7 mouse cellular contexts compared by ENCODE assay signal in genomic region chr12:37108390-37108738, GRCm38 (mm10). TPM values are rescaled to one million over a fixed set of nuclear protein-coding genes. Genes with fewer than 3 reads are reported as not detected.
A peak's percentile ranks its signal among the peaks of the same experiment; 100 is the strongest.
DNase-seq lines count a peak whose midpoint lies in the region; ATAC-seq and TF ChIP-seq lines count a peak whose summit lies in the region.

TSS of gene Meox2 (plus strand) at chr12:37108540.

- no peaks in the 10 kb centered on the region for H3K9me3 ChIP-seq in hindbrain, embryonic 16.5 days (ENCODE audit: control insufficient read depth, low read length)
- H3K9me3 ChIP-seq in lung, postnatal 0 days (ENCODE audit: low read length) = no peaks in the 10 kb centered on the region
- H3K9me3 ChIP-seq in stomach, embryonic 14.5 days (ENCODE audit: control insufficient read depth, low read depth, low read length) = no peaks in the 10 kb centered on the region

- H3K9ac ChIP-seq in hindbrain, embryonic 16.5 days (ENCODE audit: low read depth, low read length) = peak within 1 kb of the TSS; percentile 56
- peak within 1 kb of the TSS; percentile 50 for H3K9ac ChIP-seq in lung, postnatal 0 days (replicated peaks; ENCODE audit: low read depth)
- H3K9ac ChIP-seq in stomach, embryonic 14.5 days (replicated peaks; ENCODE audit: low read depth, low read length) = peak within 1 kb of the TSS; percentile 14; the same call in 1 of the 2 replicates

- TF ChIP-seq EP300 in lung, postnatal 0 days (IDR thresholded peaks at IDR 0.05) = no peak

- H3K4me1 ChIP-seq in brown adipose tissue, adult 24 weeks (ENCODE audit: control insufficient read depth, insufficient read depth, insufficient read length, low read length) = no peaks in the 10 kb centered on the region; the same call in 1 of the 2 replicates
- H3K4me1 ChIP-seq in hindbrain, embryonic 16.5 days (ENCODE audit: control insufficient read depth, insufficient read depth, low read depth, low read length) = peaks cover 12% of the 10 kb centered on the region
- 0 out of 2 replicates have a peak, but pooled peaks cover 9% of the 10 kb centered on the region for H3K4me1 ChIP-seq in lung, postnatal 0 days (ENCODE audit: insufficient read depth, low read depth, low read length)
- H3K4me1 ChIP-seq in stomach, embryonic 14.5 days (ENCODE audit: control insufficient read depth, insufficient read depth, low read length) = no peaks in the 10 kb centered on the region

- ATAC-seq in hindbrain, embryonic 16.5 days = peak; percentile 83
- peak; percentile 87 for ATAC-seq in lung, postnatal 0 days
- ATAC-seq in stomach, embryonic 14.5 days (ENCODE audit: insufficient number of reproducible peaks, insufficient read depth, low FRiP score, low read depth) = peak; percentile 88; the same call in 1 of the 2 replicates

- H3K27me3 ChIP-seq in hindbrain, embryonic 16.5 days (replicated peaks; ENCODE audit: control insufficient read depth, insufficient read depth, low read length) = peaks cover 19% of the 10 kb centered on the region
- 0 out of 2 replicates have a peak, but pooled peaks cover 4% of the 10 kb centered on the region for H3K27me3 ChIP-seq in lung, postnatal 0 days (replicated peaks; ENCODE audit: insufficient read depth, low read length)
- no peaks in the 10 kb centered on the region for H3K27me3 ChIP-seq in stomach, embryonic 14.5 days (ENCODE audit: control insufficient read depth, insufficient read depth, low read length)

- peak within 1 kb of the TSS; percentile 100 for H3K27ac ChIP-seq in brown adipose tissue, adult 24 weeks (replicated peaks; ENCODE audit: low read depth, low read length)
- H3K27ac ChIP-seq in hindbrain, embryonic 16.5 days (ENCODE audit: low read depth, low read length) = no peak within 1 kb of the TSS
- H3K27ac ChIP-seq in lung, postnatal 0 days (ENCODE audit: low read length) = peak within 1 kb of the TSS; percentile 62
- no peak within 1 kb of the TSS for H3K27ac ChIP-seq in stomach, embryonic 14.5 days (ENCODE audit: low read length)

- DNase-seq in ES-CJ7 (ENCODE audit: low read depth, low spot score) = peak; percentile 9
- DNase-seq in gastrocnemius, postnatal 25 days = peak; percentile 85
- DNase-seq in lung, postnatal 0 days (ENCODE audit: low spot score) = peak; percentile 80
- no peak for DNase-seq in adrenal gland, adult 18-20 months (ENCODE audit: low spot score in 2 of 2)

- H3K4me2 ChIP-seq in hindbrain, embryonic 16.5 days (ENCODE audit: low read length) = peak within 1 kb of the TSS; percentile 97
- peak within 1 kb of the TSS; percentile 71 for H3K4me2 ChIP-seq in lung, postnatal 0 days (replicated peaks; ENCODE audit: low read depth, low read length)
- H3K4me2 ChIP-seq in stomach, embryonic 14.5 days (replicated peaks; ENCODE audit: low read depth, low read length) = peak within 1 kb of the TSS; percentile 81

- no peak for TF ChIP-seq CTCF in lung, postnatal 0 days (IDR thresholded peaks at IDR 0.05)

- peak within 1 kb of the TSS; percentile 69 for H3K4me3 ChIP-seq in brown adipose tissue, adult 24 weeks (ENCODE audit: insufficient read depth, low read depth, low read length)
- peak within 1 kb of the TSS; percentile 57 for H3K4me3 ChIP-seq in hindbrain, embryonic 16.5 days (ENCODE audit: low read length)
- peak within 1 kb of the TSS; percentile 62 for H3K4me3 ChIP-seq in lung, postnatal 0 days (ENCODE audit: low read depth, low read length)
- peak within 1 kb of the TSS; percentile 43 for H3K4me3 ChIP-seq in stomach, embryonic 14.5 days (ENCODE audit: low read depth, low read length)

- WGBS in hindbrain, embryonic 16.5 days = under 1% methylated on average over 12 of the region's 12 CpGs
- WGBS in lung, postnatal 0 days = 0% methylated on average over 12 of the region's 12 CpGs
- WGBS in stomach, embryonic 14.5 days = under 1% methylated on average over 12 of the region's 12 CpGs

- no peaks in the 10 kb centered on the region for H3K36me3 ChIP-seq in hindbrain, embryonic 16.5 days (ENCODE audit: control insufficient read depth, insufficient read depth, low read length)
- H3K36me3 ChIP-seq in lung, postnatal 0 days (ENCODE audit: insufficient read depth, low read length) = no peaks in the 10 kb centered on the region
- no peaks in the 10 kb centered on the region for H3K36me3 ChIP-seq in stomach, embryonic 14.5 days (ENCODE audit: control insufficient read depth, insufficient read depth, low read length)

RNA-seq across cellular contexts. Expression of gene Meox2, which starts in this region (rescaled TPM):
- polyA plus RNA-seq in brown adipose tissue, adult 24 weeks (2012; ENCODE audit: insufficient read depth, insufficient read length, missing spikeins) = 7.4 and 13.9 TPM in 2 replicates
- 10 to 100 TPM; 12.8 to 14.3 TPM for total RNA-seq in gastrocnemius, postnatal 25 days (2021)
- polyA plus RNA-seq in hindbrain, embryonic 16.5 days (2015; fragmentation: Nextera tagmentation; extraction: Ambion mirVana) = 0.51 and 1.6 TPM in 2 replicates
- polyA plus RNA-seq in lung, postnatal 0 days (2015; fragmentation: Nextera tagmentation; extraction: Ambion mirVana) = 42.1 and 56.5 TPM in 2 replicates
- 7.9 and 11.4 TPM in 2 replicates for polyA plus RNA-seq in stomach, embryonic 14.5 days (2014; fragmentation: Nextera tagmentation; extraction: Ambion mirVana)
- total RNA-seq in adrenal gland, adult 18-20 months (2021) = 1 to 10 TPM in 1 of 2 experiments, under 1 TPM in 1; 0.56 to 2.1 TPM

Comparison
In these comparisons a context has a peak if more than half of its experiments do, and no peak if none do; other contexts are left out.
1. RNA of gene Meox2 (total RNA-seq): 12.8 to 14.3 TPM in gastrocnemius, postnatal 25 days; 0.56 to 2.1 TPM in adrenal gland, adult 18-20 months; every median in the first group is over 4 times any median in the second.
2. DNase-seq: peak in ES-CJ7 (single experiment), gastrocnemius, postnatal 25 days (single experiment) and lung, postnatal 0 days (single experiment); none in adrenal gland, adult 18-20 months (0 of 2).
3. H3K27ac ChIP-seq: peak in brown adipose tissue, adult 24 weeks (single experiment) and lung, postnatal 0 days (single experiment); none in hindbrain, embryonic 16.5 days (single experiment) and stomach, embryonic 14.5 days (single experiment).
4. Peak in every context shown above with its lines, with median percentiles within 50 percentile points of each other: H3K4me3 ChIP-seq, ATAC-seq, H3K4me2 ChIP-seq and H3K9ac ChIP-seq.